Mouse (Mus musculus) kidney, postnatal 4 days (tissue): Measurements from ENCODE around the gene Ganab.
A peak's percentile ranks its signal among the peaks of the same experiment; 100 is the strongest.
"Not testable (repeated sequence)": the region's sequence is repeated elsewhere in the genome, so short reads cannot be mapped to it uniquely, and the experiment has no call there.

Source experiments
- DNase-seq, 2 experiments: peaks; one replicate each; pipeline ENCODE4 v3.0.0; 2021; ENCODE audit warnings: mixed read lengths in 2 of 2

The Ganab gene

DNA sequence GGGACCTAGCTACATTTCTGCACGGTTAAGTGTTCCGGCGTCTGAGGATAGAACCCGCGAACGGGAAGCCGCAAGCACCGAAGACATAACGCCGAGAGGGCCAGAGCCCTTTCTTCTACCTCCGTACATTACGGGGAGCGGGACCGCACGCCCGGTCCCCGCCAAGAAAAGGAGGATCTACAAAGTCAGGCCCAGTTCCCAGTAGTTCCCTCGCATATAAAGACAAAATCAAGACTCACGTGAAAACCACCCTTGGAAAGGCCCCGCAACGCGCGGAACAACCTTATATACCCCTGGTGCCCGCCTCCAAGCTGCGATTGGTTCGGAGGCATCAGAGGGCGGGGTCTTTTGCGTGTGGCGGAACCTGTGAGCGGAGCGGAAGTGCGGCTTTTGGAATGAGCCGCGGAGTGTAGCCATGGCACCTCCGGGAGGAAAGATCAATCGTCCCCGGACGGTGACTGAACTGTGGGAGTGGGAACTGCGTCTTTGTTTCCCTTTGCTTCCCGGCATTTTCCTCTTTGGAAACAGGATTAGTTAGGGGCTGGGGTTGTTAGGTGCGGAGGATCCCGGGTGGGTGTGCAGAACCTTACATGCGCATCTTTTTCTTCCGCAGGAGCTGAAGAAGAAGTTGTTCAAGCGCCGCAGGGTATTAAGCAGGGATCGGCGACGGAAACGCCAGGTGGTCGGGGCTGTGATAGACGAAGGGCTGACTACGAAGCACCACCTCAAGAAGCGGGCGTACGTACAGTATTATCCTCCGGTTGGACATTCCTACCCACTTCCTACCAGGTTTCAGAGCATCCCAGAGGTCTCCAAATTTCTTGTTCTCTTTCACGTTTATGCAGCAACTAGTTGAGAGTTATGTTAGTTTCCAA lies 9.1 kb upstream of the Ganab start, which contains the start of the genes 1810009A15Rik and Gm49416:
TSS of gene 1810009A15Rik (plus strand) at position 343 of the 875 bp plus-strand sequence.
TSS of gene Gm49416 (plus strand) at position 416 of the 875 bp plus-strand sequence.
- DNase-seq = peak; percentile 95 to 98

GRCm38 (mm10) chr19:8892829-8893766 lies 4.8 kb upstream of the Ganab start, which contains the start of gene Ints5:
TSS of gene Ints5 (plus strand) at chr19:8893005.
- DNase-seq = peak; percentile 89 to 91

- DNase-seq = no peak
Observed at GRCm38 (mm10) chr19:8895397-8895960, 2.4 kb upstream of the Ganab start.

GRCm38 (mm10) chr19:8896231-8896630 lies 1.6 kb upstream of the Ganab start:
- DNase-seq = not testable (repeated sequence)

DNA sequence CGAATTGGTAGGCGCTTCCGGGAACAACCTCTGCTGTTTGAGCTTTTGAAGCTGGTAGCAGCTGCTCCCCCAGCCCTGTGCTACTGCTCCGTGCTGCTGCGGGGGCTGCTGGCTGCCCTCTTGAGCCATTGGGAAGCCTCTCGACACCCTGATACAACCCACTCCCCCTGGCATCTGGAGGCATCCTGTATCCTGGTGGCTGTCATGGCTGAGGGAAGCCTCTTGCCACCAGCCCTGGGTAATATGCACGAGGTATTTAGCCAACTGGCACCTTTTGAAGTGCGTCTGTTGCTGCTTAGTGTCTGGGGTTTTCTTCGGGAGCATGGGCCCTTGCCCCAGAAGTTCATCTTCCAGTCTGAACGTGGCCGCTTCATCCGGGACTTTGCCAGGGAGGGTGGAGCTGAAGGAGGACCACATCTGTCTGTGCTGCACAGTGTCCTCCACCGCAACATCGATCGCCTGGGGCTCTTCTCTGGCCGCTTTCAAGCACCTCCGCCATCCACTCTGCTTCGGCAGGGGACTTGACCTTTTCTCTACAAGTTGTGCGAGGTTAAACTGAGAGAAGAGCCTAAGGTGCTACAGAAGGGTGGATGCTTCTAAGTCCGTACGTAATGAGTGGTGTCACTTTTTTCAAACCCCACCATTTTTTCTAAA lies 533 bp upstream of the Ganab start:
- peak; percentile 70 to 77 for DNase-seq

- no peak for DNase-seq
Observed at GRCm38 (mm10) chr19:8898576-8898975, 705 bp downstream of the Ganab start.

- peak; percentile 36 to 45 for DNase-seq
Observed at GRCm38 (mm10) chr19:8899079-8899478, 1.2 kb downstream of the Ganab start.

GRCm38 (mm10) chr19:8903412-8903811 lies 5.5 kb downstream of the Ganab start:
- no peak for DNase-seq

DNA sequence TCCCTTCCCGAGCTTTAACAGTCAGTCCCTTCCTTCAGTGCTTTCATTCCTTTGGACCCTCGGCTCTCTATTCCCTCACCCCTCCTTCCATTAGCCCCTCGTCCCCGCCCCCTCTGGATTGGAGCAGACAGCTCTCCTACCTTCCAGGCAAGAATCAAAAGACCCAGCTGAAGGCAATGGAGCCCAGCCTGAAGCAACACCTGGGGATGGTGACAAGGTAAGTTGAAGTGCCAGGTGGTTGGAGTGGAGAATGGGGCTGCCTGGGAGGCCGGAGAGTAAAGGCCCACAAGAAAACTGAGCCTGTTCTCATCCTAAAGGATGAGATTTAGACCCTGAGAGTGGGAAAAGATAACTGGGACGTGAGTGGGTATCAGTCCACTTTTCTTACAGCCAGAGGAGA lies 10.7 kb downstream of the Ganab start:
- DNase-seq = no peak

DNA sequence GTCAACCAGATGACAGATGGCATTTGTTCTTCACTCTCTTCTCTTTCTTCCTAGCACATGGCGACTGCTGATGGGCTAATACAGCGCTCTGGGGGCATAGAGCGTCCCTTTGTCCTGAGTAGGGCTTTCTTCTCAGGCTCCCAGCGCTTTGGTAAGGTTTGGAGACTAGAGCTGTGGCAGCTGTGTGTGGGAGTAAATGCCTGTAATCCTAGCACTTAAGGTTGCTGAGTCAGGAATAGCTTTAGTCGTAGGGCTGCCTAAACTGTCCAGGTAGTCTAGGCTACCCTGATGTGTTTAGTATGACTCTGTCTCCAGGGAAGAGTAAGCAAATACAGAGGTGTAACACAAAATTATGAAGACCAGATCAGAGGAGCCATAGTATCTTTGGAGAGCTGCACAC lies 13.9 kb downstream of the Ganab start:
- DNase-seq = no peak

DNA sequence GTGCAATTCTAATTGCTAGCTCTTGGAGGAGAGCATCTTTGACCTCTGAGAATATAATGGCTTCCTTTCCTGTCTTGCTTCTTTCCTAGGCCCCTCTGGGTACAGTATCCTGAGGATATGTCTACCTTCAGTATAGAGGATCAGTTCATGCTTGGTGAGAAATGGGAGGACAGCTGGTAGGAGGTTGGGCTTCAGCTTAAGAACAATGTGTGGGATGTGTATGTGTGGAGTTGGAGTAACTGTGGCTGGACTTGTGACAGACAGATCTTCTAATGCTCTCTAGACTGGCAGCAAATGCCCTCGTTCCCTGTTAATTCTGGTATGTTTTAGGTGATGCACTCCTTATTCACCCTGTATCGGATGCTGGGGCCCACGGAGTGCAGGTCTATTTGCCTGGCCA lies 16.3 kb downstream of the Ganab start:
- DNase-seq = no peak

DNA sequence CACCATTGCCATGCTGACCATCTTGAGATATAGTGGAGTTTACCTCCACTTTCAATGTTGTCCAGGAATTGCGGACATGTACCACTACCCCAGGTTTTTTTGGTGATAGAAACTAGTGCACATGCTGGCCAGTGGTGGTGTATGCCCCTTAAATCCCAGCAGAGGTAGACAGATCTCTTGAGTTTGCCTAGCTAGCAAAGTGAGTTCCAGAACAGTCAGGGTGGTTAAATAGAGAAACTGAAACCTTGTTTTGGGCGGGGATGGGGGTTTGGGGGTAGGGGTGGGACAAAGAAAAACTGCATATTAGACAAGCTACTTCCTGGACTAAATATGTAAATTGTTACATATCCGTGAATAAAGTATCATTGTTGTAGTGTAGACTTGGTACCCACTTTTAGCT lies 21.1 kb downstream of the Ganab start:
- no peak for DNase-seq

DNA sequence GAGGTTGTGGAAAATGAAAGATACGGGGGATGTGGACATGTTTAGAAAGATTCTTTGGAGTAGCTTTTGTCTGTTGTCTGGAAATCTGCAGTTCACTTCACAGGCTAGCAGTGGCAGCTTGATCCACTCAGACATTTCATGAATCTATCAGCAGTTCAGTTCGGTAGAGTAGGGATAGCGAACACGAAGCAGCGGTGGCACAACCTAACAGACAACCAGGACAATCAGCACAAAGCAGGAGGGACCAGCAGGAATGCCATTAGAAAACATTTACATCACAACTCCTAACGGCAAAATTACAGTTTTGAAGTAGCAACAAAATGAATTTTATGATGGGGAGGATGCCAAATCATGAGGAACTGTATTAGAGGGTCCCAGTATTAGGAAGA lies 21.8 kb downstream of the Ganab start:
- DNase-seq = peak in 1 of 2 experiments; percentile 25

GRCm38 (mm10) chr19:8920073-8920736 lies 22.3 kb downstream of the Ganab start, which contains the start of gene B3gat3:
TSS of gene B3gat3 (plus strand) at chr19:8920374.
- DNase-seq = peak; percentile 97 to 98

DNA sequence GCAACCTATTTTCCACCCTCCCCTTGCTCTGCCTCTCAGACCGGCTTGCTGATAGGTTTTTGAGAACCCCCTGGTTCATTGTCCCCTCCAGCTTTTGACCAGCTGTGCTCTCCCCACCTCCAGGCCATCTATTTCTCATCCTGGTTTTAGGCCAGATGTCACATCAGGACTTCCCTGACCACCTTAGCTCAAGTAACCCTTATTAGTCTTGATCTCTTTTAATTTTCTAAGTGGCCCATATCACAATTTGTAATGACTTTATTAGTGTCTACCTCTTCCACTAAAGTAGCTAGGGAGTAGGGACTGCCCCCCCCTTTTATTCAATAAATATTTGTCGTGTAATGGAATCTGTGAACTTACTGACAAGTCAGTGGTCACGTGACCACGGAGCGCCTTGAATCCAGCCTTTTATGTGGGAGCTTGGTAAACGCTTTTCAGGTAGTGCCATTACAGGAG lies 23.0 kb downstream of the Ganab start:
- peak; percentile 41 to 66 for DNase-seq

GRCm38 (mm10) chr19:8921741-8922140 lies 23.9 kb downstream of the Ganab start:
- no peak for DNase-seq

GRCm38 (mm10) chr19:8926766-8927165 lies 28.9 kb downstream of the Ganab start:
- DNase-seq = no peak

DNA sequence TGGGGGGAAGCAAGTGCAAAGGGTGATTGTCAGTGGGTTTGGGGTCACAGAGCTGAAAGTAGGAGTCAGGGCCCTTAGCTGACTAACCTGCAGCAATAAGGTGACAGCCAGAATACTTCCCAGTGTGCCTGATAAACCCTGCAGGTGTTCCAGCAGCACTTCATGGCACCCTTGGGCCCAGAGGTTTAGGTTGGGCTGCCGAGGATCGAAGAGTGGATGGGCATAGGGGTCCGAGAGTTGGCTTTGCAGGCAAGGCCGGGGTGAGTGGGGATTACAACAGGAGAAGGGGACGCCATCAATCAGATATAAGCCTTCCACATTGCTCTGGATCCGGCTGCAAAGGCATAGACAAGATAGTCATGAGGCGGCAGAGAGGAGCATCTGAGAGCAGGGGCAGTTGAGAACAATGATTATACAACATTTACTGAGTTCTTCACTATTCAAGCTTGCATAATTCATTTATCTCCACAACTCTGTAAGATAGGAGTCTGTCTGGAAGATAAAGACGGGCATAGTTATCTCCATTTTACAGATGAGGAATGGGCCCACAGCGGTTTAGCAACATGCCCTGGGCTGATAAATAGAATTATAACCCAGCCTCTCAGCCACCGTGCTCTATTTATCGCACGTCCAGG lies 30.1 kb downstream of the Ganab start:
- DNase-seq = no peak

DNA sequence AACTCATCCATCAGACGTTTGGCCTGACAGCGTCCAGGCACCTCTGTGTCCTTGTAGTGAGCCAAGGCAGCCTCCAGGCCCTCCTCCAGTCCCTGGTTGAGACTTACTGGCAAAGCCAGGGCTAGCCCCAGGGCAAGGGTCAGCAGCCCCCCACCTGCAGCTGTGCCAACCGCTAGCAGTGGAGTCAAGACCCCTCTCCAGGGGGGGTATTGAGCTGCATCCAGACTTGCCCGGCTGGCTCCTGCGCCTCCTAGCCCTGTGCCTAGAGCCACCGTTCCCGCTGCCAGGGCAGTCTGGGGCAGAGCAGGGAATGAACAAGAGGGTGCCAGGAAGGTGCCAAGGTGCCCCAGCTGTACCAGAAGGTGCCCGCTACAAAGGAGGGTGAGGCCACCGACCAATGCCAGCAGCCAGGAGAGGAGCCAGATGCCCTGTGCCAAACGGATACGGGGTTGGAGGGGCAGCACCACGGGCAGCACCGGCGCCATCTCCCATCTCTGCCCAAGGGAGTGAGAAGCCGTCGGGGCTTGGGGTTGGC lies 30.9 kb downstream of the Ganab start:
- peak in 1 of 2 experiments; percentile 19 for DNase-seq

GRCm38 (mm10) chr19:8929224-8930088 lies 31.6 kb downstream of the Ganab start, which contains the start of the genes Rom1 and Eml3:
TSS of gene Rom1 (minus strand) at chr19:8929356.
TSS of gene Eml3 (plus strand) at chr19:8929552.
- peak; percentile 91 to 94 for DNase-seq
